Mouse (Mus musculus) hindbrain, embryonic 15.5 days (tissue): Measurements from ENCODE around the gene Palm2. TPM values are rescaled to one million over a fixed set of nuclear protein-coding genes. Genes with fewer than 3 reads are reported as not detected.

Source experiments
- ATAC-seq: fragments of 200-750 bp; cut with Nextera tagmentation; 2 replicates; pipeline ENCODE4 v1.8.0; 2017; ENCODE audit warnings: low read depth, moderate number of reproducible peaks, moderate TSS enrichment; ENCODE audit not compliant: low FRiP score
- H3K27ac ChIP-seq: fragments of 300-500 bp; sonication (generic); replicated peaks from 2 replicates; pipeline ENCODE4 v1.5.1; 2015; ENCODE audit warnings: mild to moderate bottlenecking, inconsistent platforms
- H3K27me3 ChIP-seq: fragments of 300-500 bp; sonication (generic); 2 replicates; pipeline ENCODE4 v1.6.1; 2015; ENCODE audit warnings: control low read depth, inconsistent platforms
- H3K36me3 ChIP-seq: fragments of 300-500 bp; sonication (generic); 2 replicates; pipeline ENCODE4 v1.6.1; 2015; ENCODE audit warnings: control low read depth, inconsistent platforms
- H3K4me1 ChIP-seq: fragments of 300-500 bp; sonication (generic); replicated peaks from 2 replicates; pipeline ENCODE4 v1.6.1; 2015; ENCODE audit warnings: control low read depth, inconsistent platforms
- H3K4me2 ChIP-seq: fragments of 300-500 bp; sonication (generic); 2 replicates; pipeline ENCODE4 v1.6.1; 2015; ENCODE audit warnings: moderate library complexity, mild to moderate bottlenecking, inconsistent platforms
- H3K4me3 ChIP-seq: fragments of 300-500 bp; sonication (generic); 2 replicates; pipeline ENCODE4 v1.5.1; 2015; ENCODE audit warnings: mild to moderate bottlenecking, inconsistent platforms
- H3K9ac ChIP-seq: fragments of 300-500 bp; sonication (generic); 2 replicates; pipeline ENCODE4 v1.6.1; 2015; ENCODE audit warnings: inconsistent platforms
- H3K9me3 ChIP-seq: fragments of 300-500 bp; sonication (generic); 2 replicates; pipeline ENCODE4 v1.6.1; 2016; ENCODE audit warnings: control low read depth, inconsistent platforms
- WGBS: fragments of 180-500 bp; shearing (Covaris S2); methylation state at CpG from one replicate; pipeline ENCODE4 v1.1.7; 2015; 5-methylcytosine and 5-hydroxymethylcytosine counted together
- polyA plus RNA-seq: library from polyadenylated mRNA; unstranded; fragments of >200 nt; fragmentation: Nextera tagmentation; extraction: Ambion mirVana; gene quantifications from 2 replicates; pipeline ENCODE4 v1.2.1, GENCODE M21; 2015

Palm2 gene
- polyA plus RNA-seq, 1 experiment from 2014 or later = 21.6 TPM

DNA sequence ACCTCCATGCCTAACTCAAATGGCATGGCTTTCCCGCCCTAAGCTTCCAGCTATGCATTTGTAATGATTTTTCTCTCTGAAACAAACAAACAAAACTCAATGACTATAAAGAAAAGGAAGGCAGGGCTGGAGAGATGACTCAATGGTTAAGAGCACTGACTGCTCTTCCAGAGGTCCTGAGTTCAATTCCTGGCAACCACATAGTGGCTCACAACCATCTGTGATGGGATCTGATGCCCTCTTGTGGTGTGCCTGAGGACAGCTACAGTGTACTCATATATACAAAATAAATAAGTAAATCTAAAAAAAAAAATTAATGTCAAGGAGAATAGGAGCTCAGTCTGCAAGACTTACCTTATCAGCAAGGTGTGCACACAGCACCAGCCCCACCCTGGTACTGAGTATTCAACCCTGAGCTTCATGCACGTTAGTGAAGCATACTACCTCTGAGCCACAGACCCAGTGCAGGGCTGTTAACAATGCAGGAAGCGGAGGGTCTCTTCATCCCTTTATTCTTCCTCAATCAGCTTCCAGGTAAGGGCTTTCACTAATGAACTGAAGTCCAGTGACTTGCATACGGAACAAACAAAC is 12.9 kb downstream of the Palm2 start:
- no peaks in the 10 kb centered on the region for H3K9me3 ChIP-seq
- no peak overlapping the region for H3K9ac ChIP-seq
- no peaks in the 10 kb centered on the region for H3K4me1 ChIP-seq
- H3K27ac ChIP-seq = no peak overlapping the region
- no peak overlapping the region for H3K4me2 ChIP-seq
- no peaks in the 10 kb centered on the region for H3K36me3 ChIP-seq
- H3K4me3 ChIP-seq = no peak overlapping the region
- H3K27me3 ChIP-seq = no peaks in the 10 kb centered on the region
- no peak for ATAC-seq
- WGBS = 73% methylated on average over 4 of the region's 4 CpGs

DNA sequence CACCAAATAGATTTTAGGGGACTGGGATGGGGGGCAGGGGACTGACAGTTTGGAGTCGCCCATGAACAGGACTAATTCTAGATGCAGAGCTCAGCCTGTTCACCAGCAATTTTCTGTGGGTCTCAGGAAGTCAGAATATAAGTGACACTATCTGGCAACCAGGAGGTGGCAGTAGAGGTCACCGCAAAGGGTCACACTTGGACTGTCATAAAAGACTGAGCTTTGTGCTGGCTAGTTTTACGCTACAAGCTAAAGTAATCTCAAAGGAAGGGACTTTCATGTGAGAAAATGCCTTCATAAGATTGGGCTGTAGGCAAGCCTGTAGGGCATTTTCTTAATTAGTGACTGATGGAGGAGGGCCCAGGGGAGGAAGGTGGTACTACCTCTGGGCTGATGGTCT is 17.8 kb downstream of the Palm2 start:
- WGBS = 25% methylated on average over 3 of the region's 3 CpGs
- Histone ChIP-seq H3K27me3 (no peaks in the 10 kb centered on the region), H3K4me1 (no peaks in the 10 kb centered on the region), H3K27ac (no peak overlapping the region), H3K9ac (no peak overlapping the region), H3K36me3 (no peaks in the 10 kb centered on the region), H3K4me2 (no peak overlapping the region), H3K9me3 (no peaks in the 10 kb centered on the region), H3K4me3 (no peak overlapping the region)
- 0 out of 2 replicates have a peak, but pooled peaks have one; percentile 42 for ATAC-seq

DNA sequence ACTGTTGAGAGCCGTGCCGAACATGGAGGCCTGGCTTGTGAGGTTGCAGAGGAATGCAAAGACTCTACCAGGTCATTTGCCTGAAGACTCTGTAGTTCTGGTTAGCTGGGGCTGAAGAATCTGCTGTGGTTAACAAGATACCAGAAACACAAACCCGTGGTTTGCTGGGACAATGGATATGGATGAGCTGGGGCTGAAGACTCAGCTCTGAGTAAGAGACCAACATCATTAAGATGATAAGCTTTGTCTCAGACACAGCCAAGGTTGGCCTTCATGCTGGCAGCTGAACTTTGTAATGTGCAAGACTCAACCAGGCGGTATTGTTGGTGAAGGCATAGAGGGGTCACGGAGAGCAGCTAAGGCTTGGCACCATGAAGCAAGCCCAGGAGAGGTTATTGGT is 18.6 kb downstream of the Palm2 start:
- no peak overlapping the region for H3K27ac ChIP-seq
- no peak overlapping the region for H3K4me3 ChIP-seq
- no peaks in the 10 kb centered on the region for H3K9me3 ChIP-seq
- H3K4me2 ChIP-seq = no peak overlapping the region
- WGBS = 96% methylated on average over 5 of the region's 5 CpGs
- H3K4me1 ChIP-seq = no peaks in the 10 kb centered on the region
- H3K36me3 ChIP-seq = no peaks in the 10 kb centered on the region
- H3K27me3 ChIP-seq = no peaks in the 10 kb centered on the region
- ATAC-seq = no peak
- H3K9ac ChIP-seq = no peak overlapping the region

DNA sequence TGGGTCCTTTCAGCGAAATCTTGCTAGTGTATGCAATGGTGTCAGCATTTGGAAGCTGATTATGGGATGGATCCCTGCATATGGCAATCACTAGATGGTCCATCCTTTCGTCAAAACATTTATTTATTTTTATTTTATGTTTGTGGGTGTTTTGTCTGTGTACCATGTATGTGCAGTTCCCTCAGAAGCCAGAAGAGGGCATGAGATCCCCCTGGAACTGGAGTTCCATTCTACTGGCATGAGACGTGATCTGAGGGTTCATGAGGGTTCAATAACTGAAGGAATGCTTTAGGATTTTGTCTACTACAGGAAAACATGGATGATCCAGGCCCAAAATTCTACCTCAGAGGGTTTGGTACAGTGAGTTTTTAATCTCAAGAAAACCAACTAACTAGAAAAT is 28.3 kb downstream of the Palm2 start:
- ATAC-seq = no peak
- 52% methylated on average over 3 of the region's 3 CpGs for WGBS

DNA sequence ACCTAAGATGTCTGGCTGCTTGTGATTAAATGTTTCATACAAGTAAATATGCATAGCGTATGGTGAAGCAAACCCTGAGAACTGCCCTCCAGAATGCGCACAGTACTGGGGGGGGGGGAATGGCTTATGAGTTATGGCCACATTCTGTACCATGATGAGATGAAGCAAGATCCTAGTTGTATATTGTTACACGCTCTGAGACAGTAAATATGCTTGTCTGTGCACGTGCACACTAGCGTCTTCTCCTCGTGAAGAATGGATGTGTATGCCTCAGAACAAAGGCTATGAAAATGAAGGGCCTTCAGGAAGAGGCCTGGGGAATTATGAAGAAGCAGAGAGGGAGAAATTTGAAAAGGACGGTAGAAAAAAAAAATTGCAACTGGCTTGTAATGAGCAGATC is 48.4 kb downstream of the Palm2 start:
- H3K4me2 ChIP-seq = no peak overlapping the region
- no peaks in the 10 kb centered on the region for H3K9me3 ChIP-seq
- 80% methylated on average over 7 of the region's 7 CpGs for WGBS
- H3K27ac ChIP-seq = no peak overlapping the region
- H3K36me3 ChIP-seq = no peaks in the 10 kb centered on the region
- H3K27me3 ChIP-seq = no peaks in the 10 kb centered on the region
- no peak overlapping the region for H3K9ac ChIP-seq
- no peak overlapping the region for H3K4me3 ChIP-seq
- no peak for ATAC-seq
- H3K4me1 ChIP-seq = no peaks in the 10 kb centered on the region

More for the DNA sequence above, 28.3 kb downstream of the Palm2 start:
- Histone ChIP-seq H3K36me3 (no peaks in the 10 kb centered on the region), H3K9me3 (no peaks in the 10 kb centered on the region), H3K27ac (no peak overlapping the region), H3K27me3 (no peaks in the 10 kb centered on the region), H3K9ac (no peak overlapping the region), H3K4me3 (no peak overlapping the region), H3K4me1 (no peaks in the 10 kb centered on the region), H3K4me2 (no peak overlapping the region)

DNA sequence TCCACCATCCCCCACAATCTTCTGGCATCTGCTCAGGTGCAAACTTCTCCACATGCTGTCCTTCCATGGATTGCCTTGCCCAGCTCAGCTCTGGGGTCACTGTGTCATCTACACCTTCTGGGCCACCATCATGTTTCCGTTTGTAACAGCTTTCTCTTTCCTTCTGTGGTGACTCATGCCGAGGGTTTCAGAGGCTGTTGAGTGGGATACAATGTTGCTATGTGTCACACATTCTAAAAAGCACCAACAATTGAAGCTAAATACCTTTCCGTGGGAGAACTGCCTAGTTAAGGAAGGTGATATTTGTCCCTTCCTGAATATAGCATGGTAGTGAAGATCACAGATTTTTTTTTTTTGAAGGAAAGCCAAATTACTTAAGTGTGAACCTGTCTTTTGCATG is 52.3 kb downstream of the Palm2 start:
- WGBS = 90% methylated on average over 3 of the region's 3 CpGs
- Histone ChIP-seq H3K4me1 (no peaks in the 10 kb centered on the region), H3K9ac (no peak overlapping the region), H3K4me3 (no peak overlapping the region), H3K36me3 (no peaks in the 10 kb centered on the region), H3K27ac (no peak overlapping the region), H3K9me3 (no peaks in the 10 kb centered on the region), H3K4me2 (no peak overlapping the region), H3K27me3 (no peaks in the 10 kb centered on the region)
- no peak for ATAC-seq

DNA sequence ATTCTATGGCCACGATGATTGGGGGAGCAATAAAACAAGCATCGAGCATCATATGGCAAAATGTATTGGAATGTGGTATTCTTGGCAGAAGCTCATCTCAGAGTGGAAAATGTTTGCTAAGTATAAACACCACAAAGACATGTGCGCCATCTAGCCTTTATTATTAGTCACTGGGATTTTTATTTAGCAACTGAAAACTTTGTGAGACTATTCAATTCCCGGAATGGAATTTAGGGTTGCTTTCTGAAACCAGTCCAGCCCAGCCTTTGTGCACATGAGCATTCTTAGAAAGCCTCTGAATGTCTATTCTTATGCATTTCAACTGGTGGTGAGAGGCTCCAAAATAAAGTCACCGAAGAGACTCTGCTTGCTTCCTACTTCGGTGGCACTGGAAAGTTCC is 55.8 kb downstream of the Palm2 start:
- H3K36me3 ChIP-seq = no peaks in the 10 kb centered on the region
- no peaks in the 10 kb centered on the region for H3K9me3 ChIP-seq
- H3K4me1 ChIP-seq = no peaks in the 10 kb centered on the region
- no peak overlapping the region for H3K9ac ChIP-seq
- WGBS = 85% methylated on average over 6 of the region's 6 CpGs
- no peaks in the 10 kb centered on the region for H3K27me3 ChIP-seq
- ATAC-seq = no peak
- no peak overlapping the region for H3K4me2 ChIP-seq
- H3K27ac ChIP-seq = no peak overlapping the region
- H3K4me3 ChIP-seq = no peak overlapping the region

DNA sequence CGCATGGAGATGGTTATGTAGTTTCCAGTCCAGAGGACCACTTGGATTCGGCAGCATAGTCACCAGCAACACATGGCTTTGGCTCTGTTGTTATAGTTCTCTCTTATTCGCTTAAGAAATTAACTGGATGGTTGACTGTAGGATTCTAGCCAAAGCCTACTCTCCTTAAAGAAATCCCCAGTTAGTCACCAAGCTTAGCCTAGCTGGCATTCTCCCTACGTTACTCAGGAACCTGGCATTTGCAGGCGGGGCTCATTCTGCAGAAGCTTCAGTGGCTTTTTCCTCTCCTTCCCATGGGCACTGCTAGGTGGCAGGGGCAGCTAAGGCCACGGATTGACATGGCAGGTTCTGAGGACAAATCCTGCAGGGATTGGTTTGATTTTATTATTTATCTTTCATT is 70.7 kb downstream of the Palm2 start:
- Histone ChIP-seq H3K36me3 (no peaks in the 10 kb centered on the region), H3K27ac (no peak overlapping the region), H3K4me3 (no peak overlapping the region), H3K9me3 (no peaks in the 10 kb centered on the region), H3K4me1 (no peaks in the 10 kb centered on the region), H3K4me2 (no peak overlapping the region), H3K27me3 (no peaks in the 10 kb centered on the region), H3K9ac (no peak overlapping the region)
- ATAC-seq = no peak
- WGBS = 94% methylated on average over 6 of the region's 6 CpGs

DNA sequence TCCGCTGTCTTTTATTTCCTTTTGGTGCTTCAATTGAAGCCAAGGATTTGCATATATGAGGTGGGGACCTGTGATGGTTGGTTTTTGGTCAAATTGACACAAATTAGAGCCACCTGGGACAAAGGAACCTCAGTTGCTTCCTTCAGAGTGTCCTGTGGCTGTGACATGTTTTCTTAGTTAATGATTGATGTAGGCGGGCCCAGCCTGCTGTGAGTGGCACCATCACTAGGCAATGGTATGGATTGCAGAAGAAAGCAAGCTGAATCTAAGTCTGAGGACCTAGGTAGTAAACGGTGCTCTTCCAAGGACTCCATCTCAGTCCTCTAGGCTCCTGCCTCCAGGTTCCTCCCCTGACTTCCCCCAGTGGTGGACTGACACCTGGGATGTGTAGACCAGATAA is 76.5 kb downstream of the Palm2 start:
- H3K27me3 ChIP-seq = no peaks in the 10 kb centered on the region
- no peak overlapping the region for H3K4me2 ChIP-seq
- 77% methylated on average over 3 of the region's 3 CpGs for WGBS
- ATAC-seq = no peak
- H3K9ac ChIP-seq = no peak overlapping the region
- no peaks in the 10 kb centered on the region for H3K9me3 ChIP-seq
- H3K4me1 ChIP-seq = no peaks in the 10 kb centered on the region
- H3K27ac ChIP-seq = no peak overlapping the region
- H3K36me3 ChIP-seq = no peaks in the 10 kb centered on the region
- H3K4me3 ChIP-seq = no peak overlapping the region

DNA sequence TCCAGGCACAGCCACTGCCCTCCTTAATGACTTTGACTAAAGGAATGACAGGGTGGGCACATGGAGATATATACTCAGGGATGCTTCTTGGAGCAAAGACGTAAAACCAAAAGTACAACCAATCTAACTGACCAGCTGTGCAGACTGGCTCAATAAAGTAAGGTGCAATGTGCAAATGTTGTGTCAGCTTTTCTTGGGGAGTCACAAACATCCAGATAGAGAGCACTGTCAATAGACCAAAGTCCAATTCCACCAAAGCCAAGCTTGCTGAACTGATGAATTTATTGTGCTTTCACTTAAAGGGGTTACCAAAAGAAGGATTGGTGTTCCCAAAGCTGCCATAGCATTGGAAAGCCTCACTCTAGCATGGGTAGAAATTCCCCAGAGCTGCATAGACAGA is 77.7 kb downstream of the Palm2 start:
- no peaks in the 10 kb centered on the region for H3K27me3 ChIP-seq
- 97% methylated on average over 1 of the region's 1 CpGs for WGBS
- no peak for ATAC-seq
- no peak overlapping the region for H3K27ac ChIP-seq
- H3K9me3 ChIP-seq = no peaks in the 10 kb centered on the region
- no peaks in the 10 kb centered on the region for H3K36me3 ChIP-seq
- no peak overlapping the region for H3K4me2 ChIP-seq
- H3K4me1 ChIP-seq = no peaks in the 10 kb centered on the region
- H3K4me3 ChIP-seq = no peak overlapping the region
- no peak overlapping the region for H3K9ac ChIP-seq

DNA sequence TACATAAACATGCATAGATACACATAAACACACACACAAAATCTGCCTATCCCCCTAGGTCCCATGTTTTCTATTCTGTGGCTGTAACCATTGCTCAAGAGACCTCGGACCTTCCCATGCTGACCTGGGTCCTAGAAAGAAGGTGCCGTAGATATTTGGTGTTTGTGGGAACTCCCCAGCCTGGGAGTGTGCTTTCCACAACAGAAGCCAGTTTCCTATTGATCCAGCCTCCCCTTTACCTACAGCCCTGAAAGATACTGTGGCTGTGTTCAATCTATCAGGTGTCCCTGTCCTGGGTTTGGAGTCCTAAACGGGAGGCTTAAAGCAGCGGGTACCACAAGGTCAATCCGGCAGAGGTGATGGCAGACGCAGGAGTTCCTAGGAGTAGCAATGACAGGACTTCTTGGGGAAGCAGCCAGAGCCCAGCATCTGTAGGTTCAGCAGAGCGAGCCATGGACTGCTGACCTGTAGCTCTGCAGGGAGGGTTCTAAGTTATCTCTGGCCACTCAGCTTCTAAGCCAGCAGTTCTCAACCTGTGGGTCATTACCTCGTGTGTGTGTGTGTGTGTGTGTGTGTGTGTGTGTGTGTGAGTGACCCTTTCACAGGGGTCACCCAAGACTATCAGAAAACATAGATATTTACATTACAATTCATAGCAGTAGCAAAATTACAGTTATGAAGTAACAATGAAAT is 79.3 kb downstream of the Palm2 start:
- Histone ChIP-seq H3K27ac (no peak overlapping the region), H3K9ac (no peak overlapping the region)
- WGBS = 88% methylated on average over 8 of the region's 8 CpGs

DNA sequence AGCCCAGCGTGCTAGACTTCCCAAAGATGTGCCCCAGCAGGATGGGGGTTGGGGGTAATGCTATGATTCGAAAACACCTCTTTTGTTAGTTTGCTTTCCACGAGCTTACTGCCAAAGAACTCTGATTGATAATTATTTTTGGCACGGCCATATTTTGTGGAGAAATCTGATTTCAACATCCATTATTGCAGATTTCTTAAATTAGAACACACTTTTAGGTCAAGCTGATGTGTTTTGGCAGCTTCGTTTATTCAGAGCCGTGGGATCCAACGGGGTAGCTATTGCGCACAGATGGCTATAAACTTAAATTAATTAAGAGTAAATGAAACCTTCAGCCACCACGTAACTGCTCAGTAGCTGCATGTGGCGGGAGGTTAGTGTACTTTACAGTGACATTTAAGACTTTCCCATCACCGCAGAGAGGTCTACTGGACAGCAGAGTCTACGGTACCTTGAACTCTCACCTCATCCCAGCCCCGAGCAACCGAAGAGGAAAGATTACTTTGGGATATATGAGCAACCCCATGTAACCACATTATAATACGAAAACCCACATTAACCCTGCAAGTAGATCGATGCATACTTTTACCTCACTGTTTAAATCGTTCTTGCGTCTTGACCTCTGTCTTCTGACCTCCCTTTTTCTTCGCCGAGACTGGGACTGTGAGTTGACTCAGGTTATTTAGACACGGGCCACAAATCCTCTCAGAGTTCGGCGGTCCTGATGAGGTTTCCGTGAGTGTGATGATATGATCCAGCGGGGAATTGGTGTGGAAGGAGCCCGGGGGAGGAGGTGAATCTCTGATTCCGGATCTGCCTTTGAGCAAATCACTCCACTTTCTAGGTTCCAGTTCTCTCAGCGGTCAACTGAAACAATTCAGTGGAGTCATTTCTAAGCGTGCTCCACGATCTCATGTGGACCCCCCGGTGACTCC is 80.2 kb downstream of the Palm2 start:
- no peak for ATAC-seq
- Histone ChIP-seq H3K4me3 (no peak overlapping the region), H3K36me3 (no peaks in the 10 kb centered on the region), H3K4me2 (no peak overlapping the region), H3K27ac (no peak overlapping the region), H3K27me3 (no peaks in the 10 kb centered on the region), H3K9me3 (no peaks in the 10 kb centered on the region), H3K4me1 (no peaks in the 10 kb centered on the region), H3K9ac (no peak overlapping the region)
- WGBS = 81% methylated on average over 31 of the region's 31 CpGs

More for the DNA sequence above, 79.3 kb downstream of the Palm2 start:
- Histone ChIP-seq H3K9me3 (no peaks in the 10 kb centered on the region), H3K36me3 (no peaks in the 10 kb centered on the region), H3K27me3 (no peaks in the 10 kb centered on the region), H3K4me1 (no peaks in the 10 kb centered on the region), H3K4me3 (no peak overlapping the region), H3K4me2 (no peak overlapping the region)
- no peak for ATAC-seq
